Mouse (Mus musculus) heart, postnatal 0 days (tissue): ENCODE data around the gene March8.

ENCODE experiments used
- CTCF ChIP-seq: IDR thresholded peaks from 2 replicates; pipeline ENCODE4 v1.5.1; 2016; ENCODE audit warnings: antibody characterized with exemption, control low read depth, low read depth
- EP300 ChIP-seq: IDR thresholded peaks from 2 replicates; pipeline ENCODE4 v1.6.1; 2016; ENCODE audit warnings: antibody characterized with exemption, low read depth

GRCm38 (mm10) chr6:116337466-116337834 is 374 bp upstream of the March8 start:
- TF ChIP-seq CTCF = no peak
- TF ChIP-seq EP300 = no peak
